Mouse (Mus musculus): ENCODE measurements around the gene Hamp.

The Hamp gene

DNA sequence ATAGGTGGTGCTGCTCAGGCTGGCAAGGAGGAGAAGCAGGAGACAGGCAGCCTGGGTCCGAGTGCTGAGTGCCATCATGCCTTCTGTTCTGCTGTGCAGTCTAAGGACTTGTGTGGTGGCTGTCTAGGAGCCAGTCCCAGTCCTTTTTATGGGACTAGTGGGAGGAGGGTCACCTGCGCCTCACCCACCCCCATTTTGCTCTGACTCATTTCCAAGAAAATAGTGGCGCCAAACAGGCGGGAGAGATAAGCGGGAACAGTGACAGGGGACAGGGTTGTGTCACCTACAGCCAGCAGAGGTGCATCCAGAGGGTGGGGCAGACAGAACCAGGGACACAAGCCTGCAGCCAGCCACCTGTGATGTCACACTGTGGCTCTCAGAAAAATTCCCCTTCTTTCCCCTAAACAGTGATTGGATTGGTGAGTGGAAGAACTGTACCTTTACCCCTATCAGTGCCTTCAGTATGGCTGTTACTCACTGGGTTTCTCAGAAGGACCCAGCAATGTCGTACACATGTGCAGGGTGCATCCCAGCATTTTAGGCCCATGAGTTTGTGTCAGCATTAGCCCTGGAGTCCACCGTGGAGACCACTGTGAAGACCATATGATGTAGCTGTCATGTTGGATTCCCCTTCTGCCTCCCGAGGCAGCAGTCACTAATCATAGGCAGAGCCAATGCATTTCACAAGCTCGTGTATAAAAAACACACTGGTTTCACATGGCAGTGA, at the start of gene Hamp:
Hamp (minus strand) TSS at position 124 of the 727 bp plus-strand sequence.
- DNase-seq, result no peak

DNA sequence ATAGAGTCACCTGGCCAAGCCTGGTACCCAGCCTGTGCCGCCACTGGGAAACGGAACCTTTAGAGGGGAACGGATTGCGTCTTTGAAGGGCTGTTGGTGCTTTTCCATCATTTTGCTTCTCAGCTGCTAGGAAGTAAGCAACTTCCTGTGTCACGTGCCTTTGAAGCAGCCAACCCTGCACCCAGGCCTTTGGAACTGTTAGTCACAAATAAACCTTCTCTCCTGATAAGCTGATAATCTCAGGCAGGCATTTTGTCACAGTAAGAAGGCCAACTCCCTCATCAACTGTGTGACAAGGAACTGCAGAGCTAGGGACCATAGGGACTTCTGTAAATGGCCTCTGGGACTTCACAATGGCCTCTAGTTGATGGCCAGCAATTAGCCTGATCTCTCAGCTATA, 48.3 kb upstream of the Hamp start:
- DNase-seq, result no peak

DNA sequence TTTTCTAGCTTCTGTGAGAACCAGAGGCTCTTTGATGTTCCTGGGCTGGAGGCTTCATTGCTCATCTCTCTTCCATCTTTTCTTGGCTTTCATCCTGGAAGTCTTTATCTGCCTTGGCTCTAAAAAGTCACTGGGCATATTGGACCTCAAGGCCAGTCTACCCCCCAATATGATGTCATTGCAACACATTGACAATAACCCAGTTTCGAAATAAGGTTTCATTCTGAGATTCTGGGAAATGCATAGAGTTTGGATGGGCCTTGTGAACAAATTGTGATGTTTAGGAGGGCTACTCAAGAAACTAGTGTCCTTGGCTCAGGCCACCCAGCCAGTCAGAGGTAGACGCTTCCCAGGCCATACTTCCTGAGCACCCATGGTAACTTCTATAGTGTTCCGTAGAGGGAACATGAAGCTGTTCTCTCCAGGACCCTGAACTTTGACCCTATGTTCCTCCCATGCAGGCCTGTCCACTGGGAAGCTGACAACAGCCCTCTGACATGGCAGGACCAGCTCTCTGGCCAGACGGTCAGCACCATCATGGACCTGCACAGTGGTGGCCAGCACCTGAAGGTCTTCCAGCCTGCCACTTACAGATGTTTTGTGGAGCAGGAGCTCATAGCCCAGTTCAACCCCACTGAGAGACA, 44.8 kb upstream of the Hamp start:
- no peak for DNase-seq

DNA sequence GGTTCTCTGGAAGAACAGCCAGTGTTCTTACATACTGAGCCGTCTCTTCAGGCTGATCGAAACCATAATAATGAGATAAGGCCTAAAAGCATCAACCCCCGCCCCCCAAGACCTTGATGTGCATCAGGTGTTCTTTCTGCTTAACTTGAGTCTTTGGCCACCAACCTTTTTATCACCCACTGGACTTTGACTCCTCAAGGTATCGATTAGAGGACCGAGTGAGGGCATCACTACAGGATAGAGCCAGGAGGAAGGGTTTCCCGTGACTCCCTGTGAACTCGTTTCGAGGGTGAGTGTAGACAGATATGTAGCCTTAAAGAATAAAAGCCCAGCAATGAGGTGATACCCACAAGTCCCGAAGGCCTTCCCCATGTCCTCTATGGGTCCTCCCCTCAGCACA, 41.5 kb upstream of the Hamp start:
- DNase-seq, result no peak

DNA sequence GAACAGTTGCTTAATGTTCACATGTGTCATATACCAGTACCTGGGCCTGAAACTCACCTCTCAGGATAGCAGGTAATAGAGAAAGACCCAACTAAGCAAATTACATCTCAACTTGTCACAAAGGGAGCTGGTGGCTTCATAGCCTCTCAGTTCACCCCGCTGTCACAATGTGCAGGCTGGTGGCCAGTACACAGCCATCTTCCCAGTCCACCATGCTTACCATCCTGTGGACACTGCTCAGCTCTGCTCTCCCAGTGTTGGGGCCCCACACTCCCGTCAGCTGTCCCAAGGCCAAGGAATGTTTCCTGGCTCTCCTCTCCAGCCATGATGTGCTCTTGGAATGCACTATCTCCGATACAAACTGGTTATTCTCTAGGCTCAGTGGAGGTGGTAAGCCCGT, 37.9 kb upstream of the Hamp start:
- DNase-seq, result no peak

DNA sequence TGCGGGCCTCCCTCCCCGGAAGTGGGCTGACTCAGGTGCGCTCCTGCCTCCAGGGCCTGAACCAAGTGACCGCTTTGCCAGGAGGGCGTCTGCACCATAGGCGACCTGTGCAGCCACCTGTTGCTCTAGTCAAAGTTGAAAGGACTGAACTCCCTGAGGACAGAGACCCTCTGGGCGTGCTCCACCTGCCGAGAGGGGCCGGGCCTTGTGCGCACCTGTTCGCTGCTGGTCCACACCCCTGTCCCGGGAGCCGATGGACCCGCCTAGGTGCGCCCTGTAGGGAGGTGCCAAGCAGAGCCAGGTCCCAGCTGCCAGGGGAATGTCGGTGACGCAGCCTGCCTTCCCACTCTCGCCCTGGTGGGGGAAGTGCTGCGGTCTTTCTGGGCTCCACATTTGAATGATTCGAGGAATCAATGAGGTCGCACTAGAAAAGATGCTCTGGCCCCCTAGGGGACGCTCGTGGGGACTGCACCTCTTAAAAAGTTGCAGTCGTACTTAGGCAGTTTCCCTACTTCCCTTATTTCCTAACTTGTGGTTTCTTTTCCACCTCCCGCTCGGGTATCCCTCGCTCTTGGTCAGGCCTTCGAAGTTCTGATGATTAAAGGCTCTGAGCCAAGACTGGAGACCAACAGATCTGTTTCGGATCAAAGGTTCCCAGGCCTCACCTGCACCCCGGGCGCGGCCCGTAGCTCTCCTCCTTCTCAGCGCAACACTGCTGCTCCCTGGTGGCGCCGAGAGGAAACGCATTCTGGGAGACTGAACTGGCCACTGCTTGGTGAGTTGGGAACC, 29.9 kb upstream of the Hamp start, which contains the start of gene Fam187b:
Fam187b (plus strand) TSS at position 290 of the 789 bp plus-strand sequence.
- DNase-seq, result peak; percentile 93

DNA sequence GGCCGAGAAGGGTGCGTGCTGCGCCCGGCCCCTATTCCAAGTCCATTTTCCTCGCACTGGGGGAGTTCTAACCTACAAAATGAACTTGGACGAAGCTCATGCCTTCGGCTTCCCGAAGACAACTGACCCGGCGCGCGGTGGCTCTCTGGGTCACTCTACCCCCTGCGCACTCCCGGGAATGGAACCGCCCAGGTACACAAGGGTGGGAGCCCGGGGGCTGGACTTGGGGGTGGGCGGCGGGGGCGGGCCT, 29.3 kb upstream of the Hamp start, which contains the start of gene Lsr:
Lsr (minus strand) TSS at position 214 of the 250 bp plus-strand sequence.
- DNase-seq, result peak; percentile 42

DNA sequence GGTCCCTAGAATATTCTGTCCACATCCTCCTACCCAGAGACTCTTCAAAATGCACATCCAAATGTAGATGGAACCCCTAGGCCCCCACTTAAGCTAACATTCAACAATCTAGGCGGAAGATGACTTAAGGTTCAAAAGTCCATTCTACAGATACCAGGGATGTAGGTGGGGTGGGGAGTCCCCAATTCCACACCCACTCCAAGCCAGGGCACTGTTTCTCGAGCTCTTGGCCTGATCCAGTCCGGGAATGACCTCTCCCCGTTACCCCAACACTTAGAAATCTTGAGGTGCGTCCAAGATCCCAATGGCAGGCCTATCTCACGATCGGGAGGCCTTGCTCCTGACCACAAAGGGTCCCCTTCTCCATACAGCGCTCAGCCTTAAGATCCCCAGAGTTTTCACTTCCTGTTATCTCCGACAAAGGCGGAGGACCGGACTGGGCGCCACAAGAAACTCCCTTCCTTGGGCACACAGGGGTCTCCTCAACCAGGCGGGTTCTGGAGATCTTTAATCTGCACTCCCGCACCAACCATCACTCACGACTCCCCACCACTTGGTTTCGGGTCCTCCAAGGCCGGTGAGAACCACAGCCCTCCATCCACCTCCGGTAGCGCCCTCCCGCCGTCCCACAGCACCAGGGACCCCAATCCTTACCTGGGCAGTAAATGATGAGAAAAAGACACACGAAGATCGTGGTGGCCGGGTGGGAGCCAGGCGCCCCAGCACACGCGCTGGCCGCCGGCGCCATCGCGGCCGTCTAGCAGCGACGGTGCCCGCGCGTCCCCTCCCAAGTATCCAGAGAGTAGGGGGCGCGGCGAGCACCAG, 28.8 kb upstream of the Hamp start:
- DNase-seq, result no peak

DNA sequence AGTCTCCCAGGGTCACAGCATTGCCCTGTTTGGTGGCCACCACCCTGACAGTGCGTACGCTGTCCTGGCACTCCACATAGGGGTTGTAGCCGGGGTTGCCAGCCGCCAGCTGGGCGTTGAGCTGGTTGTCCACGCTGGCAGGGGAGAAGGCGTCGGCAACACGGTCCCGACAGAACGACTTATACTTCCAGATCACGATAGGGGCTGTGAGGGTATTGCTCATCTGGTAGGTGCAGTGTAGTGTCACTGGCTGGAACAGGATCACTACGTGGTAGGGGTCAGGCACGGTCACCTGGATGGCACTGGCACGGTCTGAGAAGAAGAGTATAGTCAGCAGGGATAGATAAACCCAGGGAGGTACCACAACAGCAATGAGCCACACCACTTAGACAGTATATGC, 28.1 kb upstream of the Hamp start:
- no peak for DNase-seq

DNA sequence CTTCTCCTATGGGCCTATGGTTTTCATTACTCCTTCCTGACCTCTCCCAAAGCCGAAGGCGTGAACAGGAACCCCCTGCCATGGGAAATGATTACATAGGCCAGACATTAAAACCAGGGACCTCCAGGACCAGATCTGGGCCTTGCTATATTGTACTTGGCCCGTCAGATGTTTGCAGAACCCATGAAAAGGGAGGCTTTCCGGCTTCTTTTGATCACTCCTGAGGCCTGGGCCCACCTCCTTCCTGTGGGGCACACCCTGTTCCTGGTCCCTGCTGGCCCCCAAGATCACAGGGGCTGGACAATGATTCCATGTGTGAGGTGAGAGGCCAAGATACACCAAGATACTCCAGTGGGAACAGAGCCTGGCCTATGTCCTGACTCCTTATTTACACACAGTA, 25.3 kb upstream of the Hamp start:
- DNase-seq, result no peak

DNA sequence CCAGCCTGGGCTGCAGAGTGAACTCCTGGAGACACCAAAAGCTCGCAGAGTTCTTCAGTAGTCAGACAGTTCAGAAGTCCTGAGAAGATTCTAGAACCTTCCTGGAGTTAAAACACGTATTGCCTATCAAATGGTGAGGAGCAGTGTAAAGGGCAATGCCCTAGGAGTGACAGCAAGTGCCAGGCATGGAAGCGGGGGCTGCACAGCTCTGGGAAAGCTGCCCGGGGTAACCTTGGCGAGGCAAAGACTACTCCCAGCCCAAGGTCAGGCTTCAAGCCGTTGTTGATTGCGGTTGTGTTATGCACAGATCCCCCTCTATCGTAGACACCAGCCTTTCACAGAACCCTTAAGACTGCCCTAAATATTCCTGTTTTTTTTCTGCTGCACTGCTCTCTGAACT, 24.8 kb upstream of the Hamp start:
- DNase-seq, result no peak

DNA sequence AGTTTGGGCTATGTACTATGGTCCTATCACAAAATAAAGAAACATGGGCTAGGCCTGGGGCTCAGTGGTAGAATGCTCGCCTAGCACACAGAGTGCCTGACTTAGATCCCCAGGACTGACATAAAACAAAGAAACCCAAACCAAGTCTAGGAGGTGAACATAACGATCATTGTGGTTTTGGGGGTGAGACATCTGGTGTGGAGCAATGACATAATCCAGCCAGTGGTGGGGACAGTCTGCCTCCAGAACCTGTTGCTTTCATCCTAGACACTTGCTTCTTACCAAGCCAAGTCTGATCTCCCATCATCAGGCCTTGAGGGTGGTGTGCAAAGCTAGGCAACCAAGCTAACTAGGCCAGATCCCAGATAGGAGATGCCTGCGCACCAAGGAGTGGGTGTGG, 22.8 kb upstream of the Hamp start:
- no peak for DNase-seq

DNA sequence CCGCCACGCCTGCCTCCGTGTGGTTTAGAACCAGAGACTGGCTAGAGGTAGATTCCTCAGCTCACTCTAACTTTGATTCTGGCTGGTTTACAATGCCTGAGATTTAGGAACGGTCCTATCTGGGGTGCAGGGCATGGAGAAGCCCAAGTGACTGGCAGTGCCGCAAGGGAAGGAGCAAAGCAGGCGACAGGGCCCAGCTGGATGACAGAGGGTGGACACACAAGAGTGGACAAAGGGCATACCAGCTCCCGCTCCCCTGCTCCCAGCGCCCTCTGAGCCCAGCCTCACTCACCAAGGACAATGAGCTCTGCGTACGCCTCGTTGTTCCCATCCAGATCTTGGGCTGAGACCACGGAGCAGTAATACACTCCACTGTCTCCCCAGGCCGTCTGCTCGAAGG, 21.8 kb upstream of the Hamp start:
- DNase-seq, result no peak

DNA sequence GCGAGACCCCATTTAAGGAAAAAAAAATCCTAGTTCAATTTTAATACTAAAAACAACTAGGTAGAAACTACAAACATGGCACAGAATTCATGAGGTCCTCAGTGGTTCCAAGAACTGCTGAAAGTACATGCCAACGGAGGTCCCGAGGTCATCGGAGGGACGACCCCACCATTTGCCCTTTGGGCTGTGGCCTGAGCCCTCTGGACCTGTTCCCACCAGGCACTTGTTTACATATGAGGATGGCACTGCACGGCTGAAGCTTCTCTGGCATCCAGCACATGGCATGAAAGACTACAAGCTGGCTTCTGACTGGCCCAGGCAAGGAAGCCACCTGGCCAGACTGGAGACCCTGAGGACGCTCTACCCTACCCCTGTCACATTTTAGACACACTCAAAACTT, 20.5 kb upstream of the Hamp start:
- DNase-seq, result no peak

DNA sequence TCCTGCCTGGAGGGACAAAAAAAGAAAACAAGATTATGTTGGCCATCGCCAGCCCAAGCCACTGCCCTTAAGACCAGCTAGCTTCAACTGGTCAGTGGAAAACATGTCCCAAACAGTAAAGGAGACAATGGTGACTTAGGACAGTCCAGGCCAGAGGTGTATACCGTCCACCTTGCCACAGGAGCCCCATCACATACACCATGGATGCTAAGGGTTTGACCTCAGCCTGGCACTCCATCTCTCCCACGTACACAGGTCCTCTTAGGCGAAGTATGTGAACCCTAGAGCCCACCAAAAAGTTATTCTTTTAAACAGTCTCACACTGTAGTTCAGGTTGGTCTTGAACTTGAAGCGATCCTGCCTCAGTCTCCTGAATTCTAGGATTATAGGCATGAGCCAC, 19.0 kb upstream of the Hamp start:
- no peak for DNase-seq

DNA sequence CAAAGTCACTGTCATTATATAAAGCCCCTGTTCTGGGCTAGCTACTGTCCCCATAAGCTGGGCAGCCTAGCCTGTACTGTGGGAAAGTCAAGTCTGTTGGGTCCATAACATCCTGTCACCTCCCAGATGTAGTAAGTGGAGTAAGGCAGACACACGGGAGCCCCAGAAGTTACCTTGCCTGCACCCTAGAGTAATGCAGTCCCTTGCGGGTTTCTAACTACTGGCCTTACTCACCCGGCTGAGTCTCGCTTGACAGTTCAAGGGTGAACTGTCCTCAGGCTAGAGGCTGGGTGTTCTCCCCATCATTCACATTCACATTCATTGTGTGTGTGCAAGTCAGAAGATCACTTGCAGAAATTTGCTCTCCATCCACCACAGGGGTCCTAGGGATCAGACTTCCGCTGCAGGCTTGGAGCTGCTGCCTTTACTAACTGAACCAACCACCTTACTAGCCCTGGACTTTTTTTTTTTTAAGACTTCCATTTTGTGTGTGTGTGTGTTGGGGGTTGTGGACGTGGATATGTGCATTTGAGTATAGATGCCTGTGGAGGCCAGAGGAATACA, 16.0 kb upstream of the Hamp start:
- no peak for DNase-seq

DNA sequence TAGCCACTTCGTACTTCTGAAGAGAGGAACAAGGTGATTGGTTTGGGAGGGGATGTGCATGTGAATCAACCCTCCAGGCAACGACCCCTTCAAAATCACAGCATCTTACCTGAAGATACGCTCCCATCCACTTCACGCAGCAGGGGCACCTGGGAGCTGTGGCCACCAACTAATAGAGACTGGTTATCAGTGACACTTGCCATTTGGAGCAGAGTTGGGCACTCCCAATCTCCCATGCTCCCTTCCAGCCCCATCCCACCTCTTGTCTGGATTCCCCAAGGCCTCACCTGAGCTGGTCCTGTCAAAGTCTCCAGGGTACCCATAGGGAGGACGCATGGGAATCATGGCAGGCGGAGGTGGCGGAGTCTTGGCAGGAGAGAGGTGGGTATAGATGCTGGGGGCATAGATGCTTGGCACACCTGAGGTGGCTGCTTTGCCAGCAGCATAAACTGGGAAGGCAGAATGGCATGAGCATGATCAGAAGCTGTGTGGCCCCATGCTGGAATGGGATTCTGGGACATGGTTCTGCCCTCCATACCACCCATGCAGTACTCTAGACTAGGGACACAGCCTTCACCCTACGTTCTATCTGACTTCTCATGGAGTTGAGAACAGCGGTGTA, 15.1 kb upstream of the Hamp start:
- DNase-seq, result no peak

DNA sequence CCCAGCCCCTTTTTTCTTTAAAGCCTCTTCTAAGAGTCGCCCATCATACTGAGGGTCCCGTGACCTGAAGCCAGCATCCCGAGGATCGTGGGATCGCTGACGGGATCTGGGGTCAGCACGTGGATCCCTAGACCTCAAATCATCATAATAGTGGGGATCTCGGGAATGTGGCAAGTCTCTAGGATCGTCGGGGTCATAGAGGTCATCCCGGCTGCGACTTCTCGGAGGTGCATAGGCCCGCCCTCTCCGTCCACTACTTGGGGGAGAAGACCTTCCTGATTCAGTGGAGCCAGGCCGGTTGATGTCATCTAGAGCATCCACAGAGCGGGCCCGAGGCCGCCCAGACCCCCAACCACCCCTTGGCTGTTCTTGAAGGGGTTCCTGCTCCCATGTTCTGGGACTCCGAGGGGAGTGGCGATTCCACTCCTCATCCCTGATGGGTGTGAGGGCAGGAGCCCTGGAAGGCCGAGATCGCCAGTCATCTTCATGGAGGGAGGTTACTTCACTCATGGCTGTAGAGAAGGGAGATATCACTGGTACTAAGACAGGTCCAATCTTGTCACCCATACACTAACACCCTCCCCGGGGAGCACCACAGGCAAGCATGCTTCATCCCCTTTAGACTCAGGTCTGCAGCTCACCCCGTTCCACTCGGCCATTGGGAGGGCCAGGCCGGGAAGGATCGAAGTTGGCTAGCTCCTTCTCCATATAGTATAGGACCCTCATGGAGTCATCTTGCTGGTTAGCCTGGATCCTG, 14.5 kb upstream of the Hamp start:
- DNase-seq, result no peak

DNA sequence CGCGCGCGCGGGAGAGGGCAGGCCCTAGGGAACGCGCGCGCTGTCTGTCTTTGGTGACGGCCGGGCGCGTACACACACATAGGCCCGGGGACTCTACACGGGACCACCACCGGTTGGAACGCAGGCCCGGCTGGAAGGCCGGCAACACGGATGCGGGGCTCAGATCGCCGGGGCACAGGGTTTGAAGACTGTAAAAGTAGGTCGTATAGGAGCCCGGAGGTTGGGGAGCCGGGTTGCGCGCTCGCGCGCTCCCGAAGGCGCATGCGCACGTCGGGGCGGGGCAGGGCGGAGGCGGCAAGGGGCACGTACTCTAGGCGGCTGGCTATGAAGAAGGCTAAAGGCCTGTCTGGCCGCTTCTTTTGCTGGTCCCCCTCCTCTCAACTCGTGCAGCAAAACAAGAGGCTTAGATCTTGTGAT, 13.5 kb upstream of the Hamp start:
- peak; percentile 93 for DNase-seq

DNA sequence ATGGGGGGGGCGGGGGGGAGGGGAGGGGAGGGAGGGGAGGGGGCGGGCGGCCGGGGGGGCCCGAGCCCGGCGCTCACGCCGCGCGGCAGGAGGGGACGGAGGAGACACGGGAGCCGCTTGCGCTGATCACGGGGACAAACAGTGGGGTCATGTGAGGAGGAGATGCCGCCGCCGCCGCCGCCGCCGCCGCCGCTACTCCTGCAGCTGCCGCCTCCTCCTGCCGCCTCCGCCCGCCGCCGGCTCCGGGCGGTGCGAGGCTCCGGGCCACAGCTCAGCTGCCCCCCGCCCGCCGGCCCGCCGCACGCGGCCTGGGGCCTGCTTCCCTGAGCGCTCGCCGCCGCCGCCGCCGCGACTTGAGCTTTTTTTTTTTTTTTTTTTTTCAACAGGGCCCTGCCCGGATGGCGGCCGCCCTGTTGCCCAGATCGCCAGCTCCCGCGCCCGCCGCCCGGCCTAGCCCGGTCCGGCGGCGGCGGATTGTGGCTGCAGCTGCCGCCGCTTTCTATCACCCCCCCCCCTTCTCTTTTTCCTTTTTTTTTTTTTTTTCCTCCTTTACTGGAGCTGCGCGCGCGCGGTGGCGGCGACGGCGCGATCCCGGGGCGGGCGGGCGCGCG, 13.0 kb upstream of the Hamp start, which contains the start of gene Usf2:
Usf2 (minus strand) TSS at position 48 of the 611 bp plus-strand sequence.
- peak; percentile 91 for DNase-seq

DNA sequence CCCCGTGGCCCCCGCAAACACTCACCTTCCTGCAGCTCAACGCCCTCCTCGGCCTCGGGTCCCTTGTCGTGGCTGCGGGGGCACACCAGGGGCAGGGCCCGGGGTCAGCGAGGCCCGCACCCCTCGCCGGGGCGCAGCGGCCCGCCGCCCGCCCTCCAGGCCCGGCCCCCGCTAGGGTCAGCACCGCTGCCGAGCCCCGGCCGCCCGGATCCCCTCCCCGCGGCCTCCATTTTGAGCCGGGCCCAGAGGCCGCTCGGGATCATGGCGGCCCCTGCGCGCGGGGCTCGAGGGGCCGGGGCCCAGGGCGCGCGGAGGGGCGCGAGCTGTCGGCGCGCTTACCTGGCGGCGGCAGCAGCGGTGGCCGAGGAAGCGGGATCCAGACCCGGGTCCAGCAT, 12.5 kb upstream of the Hamp start:
- no peak for DNase-seq
